12 mouse cellular contexts compared by ENCODE assay signal in the genomic region with DNA sequence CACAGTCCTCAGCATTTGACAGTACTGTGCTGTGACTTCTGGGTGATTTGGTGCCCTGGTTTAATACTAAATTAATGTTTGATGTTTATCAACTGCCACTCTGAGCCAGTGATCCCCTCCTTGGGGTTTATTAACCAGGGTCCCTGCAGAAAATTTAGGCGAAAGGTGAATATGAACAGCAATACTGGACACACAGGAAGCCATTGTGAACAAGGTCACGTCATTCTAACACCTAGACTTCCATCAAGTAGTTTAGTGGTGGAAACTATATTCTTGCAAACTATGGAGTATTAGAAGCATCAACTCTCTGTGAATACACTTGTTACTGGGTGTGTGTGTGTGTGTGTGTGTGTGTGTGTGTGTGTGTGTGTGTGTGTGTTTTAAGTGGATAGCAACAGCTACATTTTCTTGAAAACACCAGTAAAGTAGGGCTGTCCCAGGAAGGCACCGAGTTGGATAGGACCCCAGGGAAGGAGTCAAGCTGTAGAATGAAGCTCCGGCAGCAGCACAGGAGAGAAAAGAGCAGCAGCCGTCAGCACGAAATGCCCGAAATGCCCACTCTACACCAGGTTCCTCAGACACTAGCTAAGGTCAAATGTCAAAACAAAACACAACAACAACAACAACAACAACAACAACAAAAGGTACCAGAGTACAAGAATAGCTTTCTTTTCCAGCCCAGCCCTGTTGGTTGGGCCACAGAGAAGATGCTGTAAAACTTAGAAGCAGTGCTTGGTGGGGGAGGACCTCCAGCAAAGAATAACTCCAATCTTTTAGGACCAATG. TPM values are rescaled to one million over a fixed set of nuclear protein-coding genes. Genes with fewer than 3 reads are reported as not detected.
A peak's percentile ranks its signal among the peaks of the same experiment; 100 is the strongest.
DNase-seq lines count a peak whose midpoint lies in the region; ATAC-seq and TF ChIP-seq lines count a peak whose summit lies in the region.
"Had no signal": no experiment of that assay in that cellular context is flagged by ENCODE, and none has a peak within 500 bp of the region (broad histone marks: within the 10 kb centered on the region; RNA-seq: fewer than 3 reads in every experiment).

No protein-coding gene starts in this region.

- no peak for TF ChIP-seq POLR2A in kidney, adult 2 months (IDR thresholded peaks at IDR 0.05; ENCODE audit: low read depth, low read length)

- no peaks in the 10 kb centered on the region; the same call in 1 of the 2 replicates for H3K27me3 ChIP-seq in kidney, adult 2 months (replicated peaks; ENCODE audit: control insufficient read depth, insufficient read depth, low read length)
- peaks cover 3% of the 10 kb centered on the region; the same call in 1 of the 2 replicates for H3K27me3 ChIP-seq in forebrain, embryonic 12.5 days
- H3K27me3 ChIP-seq in hindbrain, postnatal 0 days (ENCODE audit: insufficient read depth, low read length): no peaks in the 10 kb centered on the region
- H3K27me3 ChIP-seq in neural tube, embryonic 14.5 days (ENCODE audit: control insufficient read depth, insufficient read depth, low read length): no peaks in the 10 kb centered on the region

- H3K4me2 ChIP-seq in forebrain, embryonic 12.5 days: peak overlapping the region; percentile 94
- H3K4me2 ChIP-seq in hindbrain, postnatal 0 days (ENCODE audit: low read depth, low read length): peak overlapping the region; percentile 94
- H3K4me2 ChIP-seq in neural tube, embryonic 14.5 days (ENCODE audit: low read depth, low read length): peak overlapping the region; percentile 95; the same call in 1 of the 2 replicates
- H3K4me2 ChIP-seq: heart, embryonic 11.5 days had no signal

- TF ChIP-seq CTCF in kidney, adult 2 months (conservative IDR thresholded peaks at IDR 0.05; ENCODE audit: insufficient read depth, insufficient read length, low read depth, low read length): no peak
- no peak for TF ChIP-seq CTCF in hindbrain, postnatal 0 days (IDR thresholded peaks at IDR 0.05; ENCODE audit: low read depth)

- ATAC-seq in forebrain, embryonic 12.5 days (ENCODE audit: low FRiP score): no peak
- ATAC-seq in hindbrain, postnatal 0 days: no peak
- no peak for ATAC-seq in neural tube, embryonic 14.5 days (ENCODE audit: low read depth)

- H3K27ac ChIP-seq in kidney, adult 2 months (ENCODE audit: insufficient read depth, low read depth, low read length): peak overlapping the region; percentile 63; the same call in 1 of the 2 replicates
- peak overlapping the region; percentile 99 for H3K27ac ChIP-seq in forebrain, embryonic 12.5 days
- H3K27ac ChIP-seq in hindbrain, postnatal 0 days: peak overlapping the region; percentile 92; the same call in 1 of the 2 replicates
- peak overlapping the region; percentile 45; the same call in 1 of the 2 replicates for H3K27ac ChIP-seq in neural tube, embryonic 14.5 days (ENCODE audit: low read depth, low read length)

- WGBS in kidney, adult 2 months: 25% methylated on average over 7 of the region's 7 CpGs
- 5% methylated on average over 7 of the region's 7 CpGs for WGBS in forebrain, embryonic 12.5 days
- 25% methylated on average over 7 of the region's 7 CpGs for WGBS in hindbrain, postnatal 0 days
- WGBS in neural tube, embryonic 14.5 days: 7% methylated on average over 7 of the region's 7 CpGs

- peak; percentile 12 for DNase-seq in kidney, adult 2 months
- no peak for DNase-seq in kidney, adult 11 months
- no peak for DNase-seq in hindbrain, postnatal 0 days (ENCODE audit: low spot score)
- DNase-seq in cerebellum, postnatal 4 days (ENCODE audit: low spot score in 2 of 2): no peak
- DNase-seq in adrenal gland, postnatal 10 days: no peak
- no peak for DNase-seq in cerebellum, postnatal 14 days
- DNase-seq: cerebellum, postnatal 36 days; lung, postnatal 36 days had no signal

- H3K4me3 ChIP-seq in kidney, adult 2 months (ENCODE audit: insufficient read depth, low read depth, low read length): no peak overlapping the region
- H3K4me3 ChIP-seq in forebrain, embryonic 12.5 days (replicated peaks): peak overlapping the region; percentile 99
- no peak overlapping the region for H3K4me3 ChIP-seq in hindbrain, postnatal 0 days (ENCODE audit: low read length)
- no peak overlapping the region for H3K4me3 ChIP-seq in neural tube, embryonic 14.5 days (ENCODE audit: low read depth, low read length)
- H3K4me3 ChIP-seq: myocyte had no signal

- H3K4me1 ChIP-seq in kidney, adult 2 months (ENCODE audit: control insufficient read depth, insufficient read depth, low read length): no peaks in the 10 kb centered on the region
- peaks cover 66% of the 10 kb centered on the region for H3K4me1 ChIP-seq in forebrain, embryonic 12.5 days
- peaks cover 14% of the 10 kb centered on the region for H3K4me1 ChIP-seq in hindbrain, postnatal 0 days (ENCODE audit: insufficient read depth, low read length)
- H3K4me1 ChIP-seq in neural tube, embryonic 14.5 days (ENCODE audit: control insufficient read depth, insufficient read depth, low read length): peaks cover 27% of the 10 kb centered on the region

- H3K36me3 ChIP-seq in kidney, adult 2 months (ENCODE audit: control insufficient read depth, insufficient read depth, low read length): no peaks in the 10 kb centered on the region
- no peaks in the 10 kb centered on the region for H3K36me3 ChIP-seq in forebrain, embryonic 12.5 days (replicated peaks)
- no peaks in the 10 kb centered on the region for H3K36me3 ChIP-seq in hindbrain, postnatal 0 days (ENCODE audit: insufficient read depth, low read length)
- H3K36me3 ChIP-seq in neural tube, embryonic 14.5 days (ENCODE audit: control insufficient read depth, insufficient read depth, low read length): no peaks in the 10 kb centered on the region

- peak overlapping the region; percentile 95 for H3K9ac ChIP-seq in forebrain, embryonic 12.5 days
- H3K9ac ChIP-seq in hindbrain, postnatal 0 days (replicated peaks; ENCODE audit: low read length): peak overlapping the region; percentile 9; the same call in 1 of the 2 replicates
- H3K9ac ChIP-seq in neural tube, embryonic 14.5 days (replicated peaks; ENCODE audit: low read depth, low read length): 0 out of 2 replicates have a peak overlapping the region, but pooled peaks have one; percentile 12

- H3K9me3 ChIP-seq in forebrain, embryonic 12.5 days: no peaks in the 10 kb centered on the region
- H3K9me3 ChIP-seq in hindbrain, postnatal 0 days (ENCODE audit: low read length): no peaks in the 10 kb centered on the region
- no peaks in the 10 kb centered on the region for H3K9me3 ChIP-seq in neural tube, embryonic 14.5 days (ENCODE audit: control insufficient read depth, low read length)

RNA-seq across cellular contexts. Expression of a gene that starts 7.6 kb away (rescaled TPM):
- polyA plus RNA-seq in kidney, adult 2 months (2012; rRNA removed): 14.4 and 18.0 TPM in 2 replicates
- 38.2 and 46.0 TPM in 2 replicates for polyA plus RNA-seq in forebrain, embryonic 12.5 days (2016; fragmentation: Nextera tagmentation; extraction: Ambion mirVana)
- 30.7 and 37.3 TPM in 2 replicates for total RNA-seq in hindbrain, postnatal 0 days (2014; rRNA removed)
- 10.3 and 10.6 TPM in 2 replicates for polyA plus RNA-seq in hindbrain, postnatal 0 days (2015; fragmentation: Nextera tagmentation; extraction: Ambion mirVana)
- 10.4 and 11.0 TPM in 2 replicates for polyA plus RNA-seq in neural tube, embryonic 14.5 days (2014; fragmentation: Nextera tagmentation; extraction: Ambion mirVana)
- under 1 TPM; 0.03 TPM for total RNA-seq in adrenal gland, postnatal 10 days (2021)
- polyA plus RNA-seq: myocyte had no signal

Comparison
In these comparisons a context has a peak if more than half of its experiments do, and no peak if none do; other contexts are left out.
1. H3K27ac ChIP-seq: peak in every context shown above with its lines; median percentile 99 in forebrain, embryonic 12.5 days; 92 in hindbrain, postnatal 0 days; 63 in kidney, adult 2 months; 45 in neural tube, embryonic 14.5 days.
2. H3K9ac ChIP-seq: peak in every context shown above with its lines; median percentile 95 in forebrain, embryonic 12.5 days; 12 in neural tube, embryonic 14.5 days; 9 in hindbrain, postnatal 0 days.